Mouse (Mus musculus) kidney, postnatal 0 days (tissue): ENCODE measurements at regions not wholly inside any gene's neighbourhood (a gene's known extent, or its start where the extent isn't known, plus 50 kb on each side); places are given as distances from the start of the nearest gene placed in this dataset.
A peak's percentile ranks its signal among the peaks of the same experiment; 100 is the strongest.

Experiments
- ATAC-seq: fragments of 200-750 bp; cut with Nextera tagmentation; replicated peaks from 2 replicates; pipeline ENCODE4 v1.8.0; 2017; ENCODE audit warnings: low read depth, moderate number of reproducible peaks, moderate TSS enrichment, moderate library complexity; ENCODE audit not compliant: low FRiP score
- DNase-seq: peaks from one replicate; pipeline ENCODE4 v3.0.0-alpha.2; 2016; ENCODE audit warnings: low spot score
- H3K27ac ChIP-seq: fragments of 300-500 bp; sonication (generic); 2 replicates; pipeline ENCODE4 v1.5.1; 2014; ENCODE audit warnings: mild to moderate bottlenecking
- H3K27me3 ChIP-seq: fragments of 300-500 bp; sonication (generic); 2 replicates; pipeline ENCODE4 v1.6.1; 2014; ENCODE audit warnings: low read length, mixed read lengths; ENCODE audit not compliant: insufficient read depth
- H3K36me3 ChIP-seq: fragments of 300-500 bp; sonication (generic); 2 replicates; pipeline ENCODE4 v1.6.1; 2014; ENCODE audit warnings: low read length, mixed read lengths; ENCODE audit not compliant: insufficient read depth
- H3K4me1 ChIP-seq: fragments of 300-500 bp; sonication (generic); replicated peaks from 2 replicates; pipeline ENCODE4 v1.6.1; 2014; ENCODE audit warnings: antibody characterized with exemption, low read length, mixed read lengths; ENCODE audit not compliant: insufficient read depth
- H3K4me2 ChIP-seq: fragments of 300-500 bp; sonication (generic); 2 replicates; pipeline ENCODE4 v1.6.1; 2014; ENCODE audit warnings: mild to moderate bottlenecking, low read length, moderate library complexity, mixed read lengths
- H3K4me3 ChIP-seq: fragments of 300-500 bp; sonication (generic); replicated peaks from 2 replicates; pipeline ENCODE4 v1.5.1; 2014; ENCODE audit warnings: low read depth, low read length
- H3K9ac ChIP-seq: fragments of 300-500 bp; sonication (generic); 2 replicates; pipeline ENCODE4 v1.6.1; 2014; ENCODE audit warnings: low read depth, low read length
- H3K9me3 ChIP-seq: fragments of 300-500 bp; sonication (generic); replicated peaks from 2 replicates; pipeline ENCODE4 v1.6.1; 2016; ENCODE audit warnings: low read length, inconsistent platforms, mixed read lengths
- CTCF ChIP-seq: IDR thresholded peaks from 2 replicates; pipeline ENCODE4 v1.5.1; 2016; ENCODE audit warnings: antibody characterized with exemption, low read depth, mild to moderate bottlenecking, moderate library complexity
- WGBS: fragments of 180-500 bp; shearing (Covaris S2); extraction: QIAGEN DNeasy Blood & Tissue Kit; methylation state at CpG from one replicate; pipeline ENCODE4 v1.1.7; 2014; 5-methylcytosine and 5-hydroxymethylcytosine counted together

DNA sequence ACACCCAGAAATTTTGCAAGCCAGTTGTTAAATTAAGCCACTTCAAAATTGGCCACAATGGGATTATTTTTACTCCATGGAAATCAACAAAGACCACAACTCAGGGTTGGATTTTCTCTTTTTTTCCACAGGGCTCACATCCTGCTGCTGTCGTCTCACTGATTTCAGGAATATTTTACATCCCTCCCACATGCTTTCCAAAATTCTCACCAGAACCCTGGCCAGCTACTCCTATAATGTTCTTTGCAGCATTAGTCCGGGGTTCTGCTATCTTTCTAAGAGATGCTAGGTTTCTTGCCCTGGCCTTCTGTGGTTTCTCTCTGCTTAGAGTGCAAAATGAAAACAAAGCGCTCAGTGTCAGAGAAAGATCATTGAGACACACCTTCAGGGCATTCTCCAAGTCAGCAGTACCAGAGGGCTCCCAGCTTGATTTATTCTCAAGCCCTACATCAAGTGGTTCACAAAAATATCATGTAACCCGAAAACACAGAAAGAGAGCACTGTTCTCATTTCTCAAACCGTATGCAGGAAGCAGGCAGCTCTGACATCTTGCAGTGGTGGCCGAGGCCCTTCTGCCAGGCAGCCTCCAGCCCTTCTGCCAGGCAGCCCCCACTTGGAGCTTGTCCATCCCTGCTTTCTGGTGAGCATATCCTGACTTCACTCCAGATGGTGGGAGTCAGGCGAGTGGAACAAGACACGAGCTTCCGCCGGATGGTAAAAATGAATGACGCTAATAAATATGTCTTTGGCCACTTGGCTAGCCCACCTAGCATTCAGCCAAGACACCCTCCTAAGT, 158.1 kb upstream of the Cdyl start:
- DNase-seq: peak; percentile 18
- Histone ChIP-seq H3K9me3 (no peaks in the 10 kb centered on the region), H3K4me2 (no peak overlapping the region), H3K4me3 (no peak overlapping the region), H3K9ac (no peak overlapping the region), H3K27me3 (no peaks in the 10 kb centered on the region), H3K27ac (no peak overlapping the region), H3K36me3 (no peaks in the 10 kb centered on the region), H3K4me1 (no peaks in the 10 kb centered on the region)
- 17% methylated on average over 11 of the region's 11 CpGs for WGBS
- no peak for TF ChIP-seq CTCF
- no peak for ATAC-seq

DNA sequence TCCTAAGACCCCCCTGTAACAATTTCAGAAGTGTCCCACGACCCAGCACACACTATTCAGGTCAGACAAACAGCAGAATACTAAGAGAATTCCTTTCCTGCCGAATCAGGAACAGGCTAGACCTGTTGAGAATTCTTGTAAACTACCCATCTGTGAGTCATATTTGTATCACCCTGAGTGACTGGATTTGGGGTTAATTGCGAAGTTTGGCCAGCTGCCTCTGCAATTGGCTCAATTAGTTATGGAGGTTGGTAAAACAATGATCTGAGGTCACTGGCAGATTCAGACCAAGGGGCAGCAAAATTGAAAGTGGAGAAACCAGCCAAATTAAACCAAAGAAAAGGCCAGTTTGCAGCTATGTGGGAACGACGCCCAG, 157.5 kb upstream of the Cdyl start:
- Histone ChIP-seq H3K27ac (no peak overlapping the region), H3K9me3 (no peaks in the 10 kb centered on the region), H3K4me3 (no peak overlapping the region), H3K27me3 (no peaks in the 10 kb centered on the region), H3K36me3 (no peaks in the 10 kb centered on the region), H3K4me2 (no peak overlapping the region), H3K9ac (no peak overlapping the region), H3K4me1 (no peaks in the 10 kb centered on the region)
- TF ChIP-seq CTCF: no peak
- ATAC-seq: no peak
- DNase-seq: no peak
- WGBS: 28% methylated on average over 5 of the region's 5 CpGs

DNA sequence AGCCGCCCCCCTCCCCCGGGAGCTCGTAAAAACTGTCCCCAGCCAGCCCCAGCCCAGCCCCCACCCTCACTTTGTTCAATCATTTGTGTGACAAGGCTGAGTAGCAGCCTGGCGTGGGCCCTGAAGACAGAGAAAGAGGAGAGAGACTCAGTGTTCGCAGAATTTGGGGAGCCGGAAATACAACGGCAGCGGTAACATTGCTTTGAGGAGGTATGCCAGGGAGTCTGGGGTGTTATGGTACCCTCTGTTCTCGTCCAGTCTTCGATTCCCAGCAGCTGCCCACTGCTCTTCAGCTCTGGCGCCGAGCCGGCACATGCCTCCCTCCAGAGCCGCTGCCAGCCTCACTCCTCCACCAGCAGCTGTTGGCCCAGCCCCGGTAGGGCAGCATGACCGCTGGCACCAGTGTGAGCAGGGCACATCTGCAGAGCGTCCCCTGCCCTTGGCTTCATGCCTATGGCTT, 156.2 kb upstream of the Cdyl start:
- H3K9me3 ChIP-seq: no peaks in the 10 kb centered on the region
- H3K27ac ChIP-seq: no peak overlapping the region
- H3K4me3 ChIP-seq: no peak overlapping the region
- DNase-seq: no peak
- H3K27me3 ChIP-seq: no peaks in the 10 kb centered on the region
- H3K4me1 ChIP-seq: no peaks in the 10 kb centered on the region
- TF ChIP-seq CTCF: no peak
- no peaks in the 10 kb centered on the region for H3K36me3 ChIP-seq
- no peak overlapping the region for H3K4me2 ChIP-seq
- no peak for ATAC-seq
- no peak overlapping the region for H3K9ac ChIP-seq
- 58% methylated on average over 17 of the region's 17 CpGs for WGBS

DNA sequence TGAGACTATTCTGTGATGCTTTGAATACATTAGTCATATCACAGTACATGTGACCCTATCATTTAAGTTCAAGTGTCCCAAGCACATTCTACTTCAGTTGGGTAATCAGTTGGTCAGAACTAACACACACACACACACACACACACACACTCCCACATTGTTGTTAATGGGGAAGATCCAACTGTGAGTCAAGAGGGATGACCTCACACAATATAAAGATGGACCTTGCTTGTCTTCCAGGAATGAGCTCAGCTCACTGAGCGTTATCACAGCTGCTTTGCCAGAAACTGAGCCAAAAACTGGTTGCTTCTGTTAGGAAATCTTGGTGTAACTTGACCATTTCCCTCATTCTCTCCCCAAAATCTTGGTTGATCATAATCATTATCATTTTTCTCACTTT, 152.4 kb upstream of the Cdyl start:
- Histone ChIP-seq H3K4me1 (no peaks in the 10 kb centered on the region), H3K36me3 (no peaks in the 10 kb centered on the region), H3K4me2 (no peak overlapping the region), H3K27me3 (no peaks in the 10 kb centered on the region), H3K27ac (no peak overlapping the region), H3K4me3 (no peak overlapping the region), H3K9ac (no peak overlapping the region), H3K9me3 (no peaks in the 10 kb centered on the region)
- 67% methylated on average over 1 of the region's 1 CpGs for WGBS
- no peak for ATAC-seq
- TF ChIP-seq CTCF: no peak
- DNase-seq: peak; percentile 18

DNA sequence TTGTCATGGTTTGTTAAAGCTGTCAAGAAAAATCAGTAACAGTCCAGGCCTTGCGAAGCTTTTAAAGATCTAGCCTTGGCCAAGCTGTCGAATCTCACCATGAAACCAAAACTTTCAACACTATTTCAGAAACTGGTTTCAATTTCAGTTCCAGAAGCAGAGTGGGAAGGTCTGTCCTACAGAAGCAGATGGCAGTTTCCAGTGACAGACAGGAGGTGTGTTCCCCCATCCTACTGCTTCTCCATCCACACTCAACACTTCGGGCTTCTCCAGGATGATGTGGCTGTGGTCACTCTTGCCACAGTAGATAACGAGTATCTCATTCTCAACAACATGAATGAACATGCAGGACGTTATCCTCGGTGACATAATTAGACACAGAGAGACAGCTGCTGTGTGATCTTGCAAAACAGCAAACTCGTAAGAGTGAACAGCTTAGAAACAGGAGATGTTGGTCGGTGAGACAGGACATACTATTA, 147.6 kb upstream of the Cdyl start:
- Histone ChIP-seq H3K27me3 (no peaks in the 10 kb centered on the region), H3K9ac (no peak overlapping the region), H3K4me3 (no peak overlapping the region), H3K4me1 (no peaks in the 10 kb centered on the region), H3K4me2 (no peak overlapping the region), H3K9me3 (no peaks in the 10 kb centered on the region), H3K36me3 (no peaks in the 10 kb centered on the region), H3K27ac (no peak overlapping the region)
- ATAC-seq: no peak
- DNase-seq: no peak
- 87% methylated on average over 8 of the region's 8 CpGs for WGBS
- no peak for TF ChIP-seq CTCF

DNA sequence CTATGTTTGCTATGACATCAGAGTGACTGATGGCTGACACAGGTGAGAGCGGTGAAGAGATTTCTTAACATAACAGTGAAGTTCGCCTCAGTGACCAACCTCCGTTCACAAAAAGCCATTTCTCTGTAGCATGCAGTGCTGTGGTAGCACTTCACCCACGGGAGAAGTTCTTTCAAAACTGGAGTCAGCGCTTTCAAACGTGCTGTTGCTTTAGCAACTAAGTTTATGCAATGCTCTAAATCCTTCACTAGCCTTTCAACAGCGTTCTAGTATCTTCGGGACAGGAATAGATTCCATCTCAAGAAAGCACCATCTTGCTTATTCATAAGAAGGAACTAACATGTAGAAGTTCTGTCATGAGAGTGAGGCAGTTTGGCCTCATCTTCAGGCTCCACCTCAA, 146.5 kb upstream of the Cdyl start:
- no peaks in the 10 kb centered on the region for H3K27me3 ChIP-seq
- ATAC-seq (no peak), DNase-seq (no peak)
- no peak for TF ChIP-seq CTCF
- no peak overlapping the region for H3K4me3 ChIP-seq
- no peaks in the 10 kb centered on the region for H3K4me1 ChIP-seq
- no peak overlapping the region for H3K27ac ChIP-seq
- 76% methylated on average over 8 of the region's 8 CpGs for WGBS
- no peaks in the 10 kb centered on the region for H3K9me3 ChIP-seq
- no peak overlapping the region for H3K4me2 ChIP-seq
- no peaks in the 10 kb centered on the region for H3K36me3 ChIP-seq
- H3K9ac ChIP-seq: no peak overlapping the region

DNA sequence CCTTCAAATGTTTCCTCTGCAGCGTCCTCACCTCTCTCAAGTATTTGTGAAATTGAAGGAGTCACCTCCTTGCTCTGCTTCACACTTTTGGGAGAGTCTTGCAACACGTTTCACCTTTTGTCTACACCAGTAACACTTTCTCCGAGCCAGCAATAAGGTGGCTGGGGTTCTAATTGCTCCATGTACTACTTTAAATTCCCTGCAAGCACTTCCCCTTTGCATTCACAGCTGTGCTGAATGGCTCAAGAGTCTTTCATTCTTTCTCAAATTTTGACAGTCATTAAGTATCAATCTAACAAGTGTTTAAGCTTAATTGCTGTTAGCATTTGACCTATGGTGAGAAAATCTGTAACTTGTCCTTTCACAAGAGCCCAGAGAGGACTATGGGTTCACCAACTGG, 144.3 kb upstream of the Cdyl start:
- no peak for TF ChIP-seq CTCF
- Histone ChIP-seq H3K9ac (no peak overlapping the region), H3K4me2 (no peak overlapping the region), H3K4me1 (no peaks in the 10 kb centered on the region), H3K27ac (no peak overlapping the region), H3K36me3 (no peaks in the 10 kb centered on the region), H3K27me3 (no peaks in the 10 kb centered on the region), H3K9me3 (no peaks in the 10 kb centered on the region), H3K4me3 (no peak overlapping the region)
- 43% methylated on average over 3 of the region's 3 CpGs for WGBS
- DNase-seq (no peak), ATAC-seq (no peak)
